Mouse (Mus musculus) stomach, postnatal 0 days (tissue): ENCODE results near the gene Aurkaip1.

ENCODE experiments used
- CTCF ChIP-seq: IDR thresholded peaks from 2 replicates; pipeline ENCODE4 v1.5.1; 2016; ENCODE audit warnings: antibody characterized with exemption, low read depth, mild to moderate bottlenecking, moderate library complexity
- EP300 ChIP-seq: optimal IDR thresholded peaks from 2 replicates; pipeline ENCODE3; 2016; ENCODE audit warnings: antibody characterized with exemption

- TF ChIP-seq EP300, result no peak
- no peak for TF ChIP-seq CTCF
Observed at GRCm38 (mm10) chr4:155833234-155833633, 2.2 kb downstream of the Aurkaip1 start.
